ENCODE assay signal across 8 mouse cellular contexts in the genomic region with DNA sequence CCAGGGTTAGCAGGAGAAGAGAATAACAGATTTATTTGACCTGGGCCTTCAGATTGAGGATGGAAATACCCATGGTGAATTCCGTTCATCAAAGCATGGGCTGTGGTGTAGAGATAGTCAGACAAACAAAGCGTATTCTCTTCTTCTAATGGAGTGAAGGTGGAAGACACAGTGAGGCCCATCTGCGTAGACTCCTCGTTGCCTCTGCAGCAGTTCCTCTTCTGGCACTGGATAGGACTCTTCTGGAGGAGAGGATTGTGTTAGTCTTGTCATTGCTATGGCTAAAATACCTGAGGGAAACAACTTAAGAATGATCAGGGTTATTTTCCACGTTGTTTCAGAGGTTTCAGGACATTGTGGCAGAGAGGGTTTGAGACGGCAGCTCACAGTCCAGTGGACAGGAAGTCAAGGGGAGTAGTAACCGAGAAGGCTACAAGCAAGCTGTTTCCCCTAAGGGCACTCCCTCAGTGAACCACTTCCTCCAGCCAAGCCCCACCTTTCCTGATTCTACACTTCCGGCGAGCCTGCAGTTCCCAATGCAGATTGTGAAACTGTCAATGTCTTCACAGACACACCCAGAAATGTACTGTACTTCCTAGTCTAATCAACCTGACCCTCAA. TPM values are rescaled to one million over a fixed set of nuclear protein-coding genes. Genes with fewer than 3 reads are reported as not detected.
DNase-seq lines count a peak whose midpoint lies in the region.

No protein-coding gene starts in this region.

- peak; percentile 47 for DNase-seq in gastrocnemius, postnatal 25 days
- DNase-seq in gastrocnemius, postnatal 4 days (ENCODE audit: low spot score in 2 of 2): no peak
- DNase-seq in c-Kit-positive CD71-positive TER-119-positive erythroid progenitor cells, embryonic 14.5 days (ENCODE audit: low spot score): peak; percentile 21
- peak; percentile 20 for DNase-seq in kidney, adult 18-20 months
- DNase-seq in lung, postnatal 14 days: peak; percentile 66
- DNase-seq in thymus, postnatal 0 days (ENCODE audit: low spot score): peak; percentile 25
- no peak for DNase-seq in testis, postnatal 10 days (ENCODE audit: low spot score)
- DNase-seq in layer of hippocampus, adult 11-12 months (ENCODE audit: low spot score): no peak

RNA-seq across cellular contexts. Expression of gene Gm20695, which starts 10.8 kb away (rescaled TPM):
- not detected for total RNA-seq in gastrocnemius, postnatal 25 days (2021)
- total RNA-seq in gastrocnemius, postnatal 4 days (2021): under 1 TPM; 0.36 to 0.44 TPM
- polyA plus RNA-seq in thymus, postnatal 0 days (2015; fragmentation: Nextera tagmentation; extraction: Ambion mirVana): 1.7 and 3.1 TPM in 2 replicates

RNA-seq across cellular contexts. Expression of gene Zfp597, which starts 10.9 kb away (rescaled TPM):
- total RNA-seq in gastrocnemius, postnatal 25 days (2021): 1 to 10 TPM; 5.2 to 6.5 TPM
- 10 to 100 TPM; 10.6 to 11.9 TPM for total RNA-seq in gastrocnemius, postnatal 4 days (2021)
- polyA plus RNA-seq in thymus, postnatal 0 days (2015; fragmentation: Nextera tagmentation; extraction: Ambion mirVana): 5.7 and 7.1 TPM in 2 replicates

RNA-seq across cellular contexts. Expression of gene 1700037C18Rik, which starts 13.2 kb away (rescaled TPM):
- 1 to 10 TPM; 1.5 to 1.6 TPM for total RNA-seq in gastrocnemius, postnatal 25 days (2021)
- total RNA-seq in gastrocnemius, postnatal 4 days (2021): 1 to 10 TPM; 3.1 to 5.6 TPM
- 9.1 and 10.0 TPM in 2 replicates for polyA plus RNA-seq in thymus, postnatal 0 days (2015; fragmentation: Nextera tagmentation; extraction: Ambion mirVana)

RNA-seq across cellular contexts. Expression of gene Cluap1, which starts 13.3 kb away (rescaled TPM):
- 1 to 10 TPM; 7.4 TPM for total RNA-seq in gastrocnemius, postnatal 25 days (2021)
- total RNA-seq in gastrocnemius, postnatal 4 days (2021): 10 to 100 TPM; 12.3 to 13.3 TPM
- 28.9 and 36.6 TPM in 2 replicates for polyA plus RNA-seq in thymus, postnatal 0 days (2015; fragmentation: Nextera tagmentation; extraction: Ambion mirVana)

RNA-seq across cellular contexts. Expression of gene Naa60, which starts 23.1 kb away (rescaled TPM):
- 10 to 100 TPM; 22.7 to 29.7 TPM for total RNA-seq in gastrocnemius, postnatal 25 days (2021)
- 10 to 100 TPM; 37.3 to 43.1 TPM for total RNA-seq in gastrocnemius, postnatal 4 days (2021)
- polyA plus RNA-seq in thymus, postnatal 0 days (2015; fragmentation: Nextera tagmentation; extraction: Ambion mirVana): 45.9 and 48.6 TPM in 2 replicates

Comparison
In these comparisons a context has a peak if more than half of its experiments do, and no peak if none do; other contexts are left out.
1. DNase-seq: peak in gastrocnemius, postnatal 25 days (single experiment), c-Kit-positive CD71-positive TER-119-positive erythroid progenitor cells, embryonic 14.5 days (single experiment), kidney, adult 18-20 months (single experiment), lung, postnatal 14 days (single experiment) and thymus, postnatal 0 days (single experiment); none in gastrocnemius, postnatal 4 days (0 of 2), testis, postnatal 10 days (single experiment) and layer of hippocampus, adult 11-12 months (single experiment).